Mouse (Mus musculus) neural tube, embryonic 13.5 days (tissue): ENCODE measurements around the gene Zfp771. TPM values are rescaled to one million over a fixed set of nuclear protein-coding genes. Genes with fewer than 3 reads are reported as not detected.
"Not testable (repeated sequence)": the region's sequence is repeated elsewhere in the genome, so short reads cannot be mapped to it uniquely, and the experiment has no call there.

ENCODE experiments used
- ATAC-seq: fragments of 200-750 bp; cut with Nextera tagmentation; 2 replicates; pipeline ENCODE4 v1.8.0; 2017; ENCODE audit warnings: low read depth, mild to moderate bottlenecking, moderate TSS enrichment, moderate library complexity
- H3K27ac ChIP-seq: fragments of 300-500 bp; sonication (generic); replicated peaks from 2 replicates; pipeline ENCODE4 v1.5.1; 2015; ENCODE audit warnings: moderate library complexity, mild to moderate bottlenecking, inconsistent platforms
- H3K27me3 ChIP-seq: fragments of 300-500 bp; sonication (generic); 2 replicates; pipeline ENCODE4 v1.6.1; 2015; ENCODE audit warnings: mild to moderate bottlenecking, inconsistent platforms
- H3K36me3 ChIP-seq: fragments of 300-500 bp; sonication (generic); 2 replicates; pipeline ENCODE4 v1.6.1; 2015; ENCODE audit warnings: mild to moderate bottlenecking, inconsistent platforms
- H3K4me1 ChIP-seq: fragments of 300-500 bp; sonication (generic); replicated peaks from 2 replicates; pipeline ENCODE4 v1.6.1; 2015; ENCODE audit warnings: inconsistent platforms
- H3K4me2 ChIP-seq: fragments of 300-500 bp; sonication (generic); 2 replicates; pipeline ENCODE4 v1.6.1; 2015; ENCODE audit warnings: inconsistent platforms, mild to moderate bottlenecking, moderate library complexity
- H3K4me3 ChIP-seq: fragments of 300-500 bp; sonication (generic); 2 replicates; pipeline ENCODE4 v1.5.1; 2015; ENCODE audit warnings: mild to moderate bottlenecking, inconsistent platforms
- H3K9ac ChIP-seq: fragments of 300-500 bp; sonication (generic); 2 replicates; pipeline ENCODE4 v1.6.1; 2015; ENCODE audit warnings: moderate library complexity, mild to moderate bottlenecking, inconsistent platforms
- H3K9me3 ChIP-seq: fragments of 300-500 bp; sonication (generic); 2 replicates; pipeline ENCODE4 v1.6.1; 2016; ENCODE audit warnings: inconsistent platforms
- WGBS: fragments of 180-500 bp; shearing (Covaris S2); methylation state at CpG from one replicate; pipeline ENCODE4 v1.1.7; 2015; 5-methylcytosine and 5-hydroxymethylcytosine counted together
- polyA plus RNA-seq: library from polyadenylated mRNA; unstranded; fragments of >200 nt; fragmentation: Nextera tagmentation; extraction: Ambion mirVana; gene quantifications from 2 replicates; pipeline ENCODE4 v1.2.1, GENCODE M21; 2015

Zfp771 gene
- polyA plus RNA-seq, 1 experiment from 2014 or later, result 62.4 TPM

- H3K4me2 ChIP-seq, result peak overlapping the region; percentile 89
- H3K9ac ChIP-seq, result peak overlapping the region; percentile 98; the same call in 1 of the 2 replicates
- H3K27ac ChIP-seq, result no peak overlapping the region
- H3K9me3 ChIP-seq, result no peaks in the 10 kb centered on the region
- 89% methylated on average over 2 of the region's 2 CpGs for WGBS
- H3K4me3 ChIP-seq, result peak overlapping the region; percentile 64
- no peaks in the 10 kb centered on the region for H3K27me3 ChIP-seq
- peaks cover 59% of the 10 kb centered on the region for H3K36me3 ChIP-seq
- ATAC-seq, result no peak
- peaks cover 50% of the 10 kb centered on the region for H3K4me1 ChIP-seq
Observed at GRCm38 (mm10) chr7:127234777-127235176, 9.3 kb upstream of the Zfp771 start.

DNA sequence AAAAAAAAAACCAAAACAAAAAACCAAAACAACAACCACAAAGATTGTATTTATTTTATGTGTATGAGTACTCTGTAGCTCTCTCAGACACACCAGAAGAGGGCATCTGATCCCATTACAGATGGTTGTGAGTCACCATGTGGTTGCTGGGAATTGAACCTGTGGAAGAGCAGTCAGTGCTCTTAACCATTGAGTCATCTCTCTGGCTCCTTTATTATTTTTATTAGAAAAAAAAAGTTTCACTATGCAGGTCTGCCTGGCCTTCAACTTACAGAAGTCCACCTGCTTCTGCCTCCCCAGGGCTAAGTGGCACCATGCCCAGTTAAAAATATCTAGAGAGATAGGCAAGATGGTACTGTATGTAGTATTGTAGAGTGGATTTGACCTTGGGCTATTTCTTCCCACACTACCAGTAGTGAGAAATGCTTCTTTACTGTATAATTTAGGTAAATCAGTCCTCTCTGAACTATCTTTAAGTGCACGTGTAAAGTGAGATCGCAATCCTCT lies 660 bp upstream of the Zfp771 start:
- H3K9me3 ChIP-seq, result no peaks in the 10 kb centered on the region
- peaks cover 20% of the 10 kb centered on the region for H3K36me3 ChIP-seq
- peaks cover 31% of the 10 kb centered on the region for H3K4me1 ChIP-seq
- 47% methylated on average over 2 of the region's 2 CpGs for WGBS
- ATAC-seq, result no peak
- H3K4me3 ChIP-seq, result peak overlapping the region; percentile 71
- peak overlapping the region; percentile 84 for H3K27ac ChIP-seq
- H3K4me2 ChIP-seq, result peak overlapping the region; percentile 70
- peak overlapping the region; percentile 89; the same call in 1 of the 2 replicates for H3K9ac ChIP-seq
- H3K27me3 ChIP-seq, result no peaks in the 10 kb centered on the region

- 11% methylated on average over 30 of the region's 33 CpGs for WGBS
- peaks cover 20% of the 10 kb centered on the region; the same call in 1 of the 2 replicates for H3K36me3 ChIP-seq
- no peaks in the 10 kb centered on the region for H3K9me3 ChIP-seq
Observed at GRCm38 (mm10) chr7:127244658-127245510, 810 bp downstream of the Zfp771 start.

DNA sequence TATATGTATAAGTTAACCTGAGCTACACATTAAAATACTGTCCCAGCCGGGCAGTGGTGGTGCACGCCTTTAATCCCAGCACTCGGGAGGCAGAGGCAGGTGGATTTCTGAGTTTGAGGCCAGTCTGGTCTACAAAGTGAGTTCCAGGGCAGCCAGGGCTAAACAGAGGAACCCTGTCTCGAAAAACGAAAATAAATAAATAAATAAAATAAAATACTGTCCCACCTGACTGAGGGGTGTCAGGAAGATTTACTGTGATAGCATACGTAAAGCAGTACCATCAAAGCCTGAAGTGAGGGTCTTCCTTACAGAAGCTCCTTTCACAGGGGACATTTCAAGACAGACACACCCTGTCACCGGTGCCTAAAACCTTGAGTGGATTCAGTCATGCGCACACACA lies 6.4 kb downstream of the Zfp771 start:
- not testable (repeated sequence) for H3K27me3 ChIP-seq

More at GRCm38 (mm10) chr7:127244658-127245510, 810 bp downstream of the Zfp771 start:
- H3K27ac ChIP-seq, result peak overlapping the region; percentile 84
- H3K4me2 ChIP-seq, result peak overlapping the region; percentile 70
- H3K27me3 ChIP-seq, result no peaks in the 10 kb centered on the region
- peaks cover 31% of the 10 kb centered on the region for H3K4me1 ChIP-seq
- ATAC-seq, result peak; percentile 79
- H3K9ac ChIP-seq, result peak overlapping the region; percentile 89
- peak overlapping the region; percentile 71 for H3K4me3 ChIP-seq

DNA sequence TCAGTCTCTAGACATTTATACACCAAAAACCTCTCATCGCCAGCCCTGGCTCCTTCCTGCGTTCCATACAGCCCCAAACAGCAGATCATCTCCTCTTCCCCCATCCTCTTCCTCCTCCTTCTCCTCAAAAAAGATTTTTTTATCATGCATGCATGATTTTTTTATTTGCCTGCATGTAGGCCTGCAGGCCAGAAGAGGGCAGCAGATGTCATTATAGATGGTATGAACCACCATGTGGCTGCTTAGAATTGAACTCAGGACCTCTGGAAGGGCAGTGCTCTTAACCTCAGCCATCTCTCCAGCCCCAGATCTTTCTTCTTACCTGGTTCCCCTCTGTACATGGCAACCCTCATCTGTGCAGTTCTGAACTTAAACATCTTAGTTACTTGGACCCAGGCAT lies 8.3 kb downstream of the Zfp771 start:
- no peak overlapping the region for H3K4me2 ChIP-seq
- H3K27me3 ChIP-seq, result no peaks in the 10 kb centered on the region
- H3K4me1 ChIP-seq, result peaks cover 17% of the 10 kb centered on the region
- peaks cover 33% of the 10 kb centered on the region for H3K36me3 ChIP-seq
- no peak overlapping the region for H3K27ac ChIP-seq
- ATAC-seq, result no peak
- WGBS, result 90% methylated on average over 2 of the region's 2 CpGs
- H3K9me3 ChIP-seq, result no peaks in the 10 kb centered on the region
- no peak overlapping the region for H3K9ac ChIP-seq
- no peak overlapping the region for H3K4me3 ChIP-seq

More for the DNA sequence above, 6.4 kb downstream of the Zfp771 start:
- Histone ChIP-seq H3K4me1 (peaks cover 32% of the 10 kb centered on the region), H3K36me3 (peaks cover 25% of the 10 kb centered on the region; the same call in 1 of the 2 replicates)
- not testable (repeated sequence) for H3K27ac ChIP-seq, H3K4me2 ChIP-seq, H3K9ac ChIP-seq, H3K4me3 ChIP-seq, H3K9me3 ChIP-seq, ATAC-seq
- WGBS, result 92% methylated on average over 8 of the region's 8 CpGs

DNA sequence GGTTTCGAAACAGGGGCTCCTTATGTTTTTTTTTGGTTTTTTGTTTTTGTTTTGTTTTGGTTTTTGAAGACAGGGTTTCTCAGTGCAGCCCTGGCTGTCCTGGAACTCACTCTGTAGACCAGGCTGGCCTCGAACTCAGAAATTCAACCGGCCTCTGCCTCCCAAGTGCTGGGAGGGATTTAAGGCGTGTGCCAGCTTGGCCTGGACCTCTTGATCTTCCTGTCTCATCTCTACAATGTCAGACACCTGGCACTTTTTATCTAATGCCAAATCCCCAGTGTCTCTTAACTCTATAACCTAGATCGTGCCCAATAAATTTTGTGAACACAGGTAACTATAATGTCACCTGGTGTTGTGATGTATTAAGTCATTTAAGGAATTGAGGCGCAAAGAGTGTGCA lies 9.3 kb downstream of the Zfp771 start:
- Histone ChIP-seq H3K27ac (peak overlapping the region; percentile 91), H3K36me3 (peaks cover 26% of the 10 kb centered on the region), H3K4me3 (peak overlapping the region; percentile 57), H3K4me2 (peak overlapping the region; percentile 89), H3K9ac (peak overlapping the region; percentile 74), H3K4me1 (peaks cover 17% of the 10 kb centered on the region), H3K9me3 (no peaks in the 10 kb centered on the region), H3K27me3 (no peaks in the 10 kb centered on the region)
- no peak for ATAC-seq
- WGBS, result 82% methylated on average over 6 of the region's 6 CpGs

GRCm38 (mm10) chr7:127253821-127254769 lies 10.0 kb downstream of the Zfp771 start:
- H3K27ac ChIP-seq, result peak overlapping the region; percentile 91
- H3K4me2 ChIP-seq, result peak overlapping the region; percentile 89
- ATAC-seq, result peak; percentile 95
- H3K36me3 ChIP-seq, result peaks cover 23% of the 10 kb centered on the region
- peak overlapping the region; percentile 74 for H3K9ac ChIP-seq
- H3K4me1 ChIP-seq, result peaks cover 22% of the 10 kb centered on the region
- no peaks in the 10 kb centered on the region for H3K9me3 ChIP-seq
- under 1% methylated on average over 136 of the region's 136 CpGs for WGBS
- peak overlapping the region; percentile 57 for H3K4me3 ChIP-seq
- H3K27me3 ChIP-seq, result no peaks in the 10 kb centered on the region

DNA sequence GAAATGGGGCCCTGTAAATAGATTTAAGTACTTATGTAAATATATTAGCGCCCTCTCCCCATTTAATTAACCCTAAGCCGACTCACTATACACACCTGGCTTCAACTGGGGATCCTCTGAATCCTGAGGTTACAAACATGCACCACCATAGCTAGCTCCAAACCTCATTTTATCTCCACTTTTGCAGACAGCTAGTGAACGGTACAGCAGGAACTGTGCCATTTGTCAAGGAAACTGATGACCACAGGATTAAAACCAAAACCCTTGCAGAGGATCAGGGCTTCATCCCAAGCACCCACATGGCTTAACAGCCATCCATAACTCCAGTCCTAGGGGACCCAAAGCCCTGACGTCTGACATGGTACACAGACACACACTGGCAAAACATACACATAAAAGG lies 10.9 kb downstream of the Zfp771 start:
- H3K9me3 ChIP-seq, result no peaks in the 10 kb centered on the region
- peak overlapping the region; percentile 57 for H3K4me3 ChIP-seq
- peaks cover 31% of the 10 kb centered on the region for H3K4me1 ChIP-seq
- peak overlapping the region; percentile 89 for H3K4me2 ChIP-seq
- peak overlapping the region; percentile 91; the same call in 1 of the 2 replicates for H3K27ac ChIP-seq
- no peak for ATAC-seq
- peaks cover 14% of the 10 kb centered on the region for H3K36me3 ChIP-seq
- WGBS, result 26% methylated on average over 4 of the region's 4 CpGs
- no peaks in the 10 kb centered on the region for H3K27me3 ChIP-seq
- H3K9ac ChIP-seq, result peak overlapping the region; percentile 74

DNA sequence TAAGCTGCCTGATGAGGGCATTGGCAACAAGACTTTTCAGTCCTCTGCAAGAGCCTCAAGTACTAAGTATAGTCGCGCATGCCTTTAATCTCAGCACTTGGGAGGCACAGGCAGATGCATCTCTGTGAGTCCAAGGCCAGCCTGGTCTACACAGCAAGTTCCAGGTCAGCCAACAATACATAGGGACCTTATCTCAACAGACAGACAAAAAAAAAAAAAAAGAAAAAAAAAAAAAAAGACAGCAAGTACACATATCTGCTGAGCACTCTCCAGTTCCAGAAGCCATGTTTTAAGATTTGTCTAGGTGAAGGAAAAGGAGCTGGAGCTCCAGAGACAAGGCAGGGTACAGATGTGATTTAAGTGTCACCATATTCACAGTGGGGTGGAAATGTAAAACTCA lies 11.9 kb downstream of the Zfp771 start:
- 88% methylated on average over 2 of the region's 2 CpGs for WGBS
- no peaks in the 10 kb centered on the region for H3K9me3 ChIP-seq
- no peak overlapping the region for H3K4me3 ChIP-seq
- H3K9ac ChIP-seq, result no peak overlapping the region
- ATAC-seq, result no peak
- no peak overlapping the region for H3K27ac ChIP-seq
- no peak overlapping the region for H3K4me2 ChIP-seq
- no peaks in the 10 kb centered on the region for H3K27me3 ChIP-seq
- H3K36me3 ChIP-seq, result peaks cover 11% of the 10 kb centered on the region
- H3K4me1 ChIP-seq, result peaks cover 34% of the 10 kb centered on the region

GRCm38 (mm10) chr7:127256518-127256917 lies 12.4 kb downstream of the Zfp771 start:
- ATAC-seq, result no peak
- 90% methylated on average over 5 of the region's 5 CpGs for WGBS

GRCm38 (mm10) chr7:127259186-127259905 lies 15.3 kb downstream of the Zfp771 start:
- Histone ChIP-seq H3K9ac (peak overlapping the region; percentile 71), H3K9me3 (no peaks in the 10 kb centered on the region), H3K27me3 (no peaks in the 10 kb centered on the region), H3K36me3 (peaks cover 11% of the 10 kb centered on the region), H3K4me1 (peaks cover 30% of the 10 kb centered on the region), H3K27ac (no peak overlapping the region), H3K4me3 (peak overlapping the region; percentile 49), H3K4me2 (peak overlapping the region; percentile 78)
- 77% methylated on average over 8 of the region's 8 CpGs for WGBS
- no peak for ATAC-seq

More at GRCm38 (mm10) chr7:127256518-127256917, 12.4 kb downstream of the Zfp771 start:
- Histone ChIP-seq H3K9ac (no peak overlapping the region), H3K4me2 (no peak overlapping the region), H3K27me3 (no peaks in the 10 kb centered on the region), H3K36me3 (peaks cover 11% of the 10 kb centered on the region), H3K4me3 (no peak overlapping the region), H3K4me1 (peaks cover 38% of the 10 kb centered on the region), H3K27ac (no peak overlapping the region), H3K9me3 (no peaks in the 10 kb centered on the region)
